Mouse (Mus musculus): ENCODE data around the gene Irf2bp1. TPM values are rescaled to one million over a fixed set of nuclear protein-coding genes. Genes with fewer than 3 reads are reported as not detected.

The Irf2bp1 gene
- polyA plus RNA-seq, 2 experiments from 2014 or later, result 2.0 to 2.4 TPM

GRCm38 (mm10) chr7:19029084-19029653 lies 25.3 kb downstream of the Irf2bp1 start:
- peak; percentile 64 for ATAC-seq

DNA sequence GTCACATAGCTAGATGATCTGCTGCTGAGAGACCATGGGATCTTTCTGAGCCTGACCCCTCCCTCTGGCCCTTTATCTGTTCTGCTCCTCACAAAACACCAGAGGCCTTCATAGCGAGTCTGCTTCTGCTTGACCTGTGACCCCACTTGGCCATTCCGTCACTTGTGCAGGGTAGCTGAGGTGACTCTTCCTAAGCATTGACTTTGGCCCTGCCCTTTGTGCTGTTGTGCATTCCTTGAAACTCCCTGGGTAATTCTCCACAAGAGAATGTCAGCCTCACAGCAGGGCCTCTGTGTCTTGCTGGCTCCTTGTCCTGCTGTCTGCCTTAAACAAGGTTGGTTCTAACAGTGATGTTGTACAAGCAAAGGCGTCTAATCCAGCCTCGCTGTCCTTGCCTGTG lies 27.8 kb downstream of the Irf2bp1 start:
- no peak for ATAC-seq

GRCm38 (mm10) chr7:19044616-19045015 lies 40.8 kb downstream of the Irf2bp1 start:
- no peak for ATAC-seq

DNA sequence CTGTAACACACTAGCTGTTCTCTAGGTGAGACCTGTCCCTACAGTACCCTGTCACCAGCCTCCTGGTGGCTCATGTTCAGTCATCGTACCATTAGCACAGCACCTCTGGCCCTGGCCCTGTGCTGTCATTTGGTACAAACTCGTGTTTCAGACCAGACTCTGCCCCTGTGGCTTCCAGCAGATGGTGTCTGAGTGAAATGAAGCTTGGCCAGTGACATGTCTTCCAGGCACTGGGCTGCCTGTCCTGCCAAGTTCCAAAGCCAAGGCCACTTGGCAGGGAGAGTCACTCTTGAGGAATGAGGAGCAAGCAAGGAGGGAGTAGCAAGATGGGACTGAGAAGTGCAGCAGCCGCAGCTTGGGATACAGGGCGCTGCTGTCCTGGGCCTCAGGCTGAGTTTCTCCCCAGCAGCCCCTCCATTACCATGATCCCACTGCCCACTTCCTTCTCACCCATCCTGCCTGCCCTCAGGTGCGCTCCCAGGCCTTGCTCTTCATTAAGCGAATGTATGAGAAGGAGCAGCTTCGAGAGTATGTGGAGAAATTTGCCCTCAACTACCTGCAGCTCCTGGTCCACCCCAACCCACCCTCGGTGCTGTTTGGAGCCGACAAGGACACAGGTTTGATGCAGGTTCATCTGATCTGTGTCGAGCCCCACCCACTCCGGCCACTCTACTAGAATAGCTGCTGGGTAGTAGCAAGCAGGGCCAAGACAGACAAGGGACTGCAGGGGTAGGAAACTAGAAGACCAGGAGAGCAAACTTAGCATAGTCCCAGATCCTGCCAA lies 42.6 kb downstream of the Irf2bp1 start:
- ATAC-seq, result no peak

- ATAC-seq, result no peak
These were observed 44.2 kb downstream of the Irf2bp1 start for GRCm38 (mm10) chr7:19048006-19048527.

DNA sequence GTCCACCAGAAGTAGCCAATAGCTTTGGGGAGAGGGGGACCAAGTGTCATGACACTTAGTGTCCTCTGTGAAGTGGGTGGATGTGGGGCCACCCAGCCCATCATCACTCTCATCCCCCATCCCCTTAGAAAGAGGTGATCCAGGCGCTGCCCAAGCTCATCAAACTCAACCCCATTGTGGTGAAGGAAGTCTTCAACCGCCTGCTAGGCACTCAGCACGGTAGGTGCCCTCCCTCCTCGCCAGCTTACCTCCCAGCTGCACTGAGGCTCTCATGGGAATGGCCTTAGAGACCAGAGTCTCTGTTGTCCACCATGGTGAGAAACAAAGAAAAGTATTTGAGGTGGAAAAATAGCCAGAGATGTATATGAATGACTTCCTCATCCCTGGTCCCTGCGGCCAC lies 45.4 kb downstream of the Irf2bp1 start:
- ATAC-seq, result no peak

DNA sequence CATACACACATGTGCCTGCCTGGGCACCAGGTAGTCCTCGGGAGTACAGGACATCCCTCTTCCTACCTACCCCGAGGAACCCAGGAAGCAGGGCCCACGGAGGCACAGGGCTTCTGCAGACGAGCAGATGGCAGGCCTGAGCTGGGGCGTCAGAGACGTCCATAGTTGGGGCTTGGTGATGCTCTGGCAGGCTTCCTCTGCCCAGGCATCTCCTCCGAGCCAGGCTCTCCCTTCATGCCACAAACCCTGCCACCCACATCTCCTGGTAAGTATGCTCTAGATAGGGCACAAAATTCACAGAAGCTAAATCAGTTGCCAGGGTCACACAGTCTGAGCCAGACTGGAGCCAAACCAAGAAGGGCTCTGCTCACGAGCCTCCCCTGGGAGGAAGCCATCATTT lies 46.3 kb downstream of the Irf2bp1 start:
- ATAC-seq, result no peak

GRCm38 (mm10) chr7:19051161-19051560 lies 47.3 kb downstream of the Irf2bp1 start:
- no peak for ATAC-seq

DNA sequence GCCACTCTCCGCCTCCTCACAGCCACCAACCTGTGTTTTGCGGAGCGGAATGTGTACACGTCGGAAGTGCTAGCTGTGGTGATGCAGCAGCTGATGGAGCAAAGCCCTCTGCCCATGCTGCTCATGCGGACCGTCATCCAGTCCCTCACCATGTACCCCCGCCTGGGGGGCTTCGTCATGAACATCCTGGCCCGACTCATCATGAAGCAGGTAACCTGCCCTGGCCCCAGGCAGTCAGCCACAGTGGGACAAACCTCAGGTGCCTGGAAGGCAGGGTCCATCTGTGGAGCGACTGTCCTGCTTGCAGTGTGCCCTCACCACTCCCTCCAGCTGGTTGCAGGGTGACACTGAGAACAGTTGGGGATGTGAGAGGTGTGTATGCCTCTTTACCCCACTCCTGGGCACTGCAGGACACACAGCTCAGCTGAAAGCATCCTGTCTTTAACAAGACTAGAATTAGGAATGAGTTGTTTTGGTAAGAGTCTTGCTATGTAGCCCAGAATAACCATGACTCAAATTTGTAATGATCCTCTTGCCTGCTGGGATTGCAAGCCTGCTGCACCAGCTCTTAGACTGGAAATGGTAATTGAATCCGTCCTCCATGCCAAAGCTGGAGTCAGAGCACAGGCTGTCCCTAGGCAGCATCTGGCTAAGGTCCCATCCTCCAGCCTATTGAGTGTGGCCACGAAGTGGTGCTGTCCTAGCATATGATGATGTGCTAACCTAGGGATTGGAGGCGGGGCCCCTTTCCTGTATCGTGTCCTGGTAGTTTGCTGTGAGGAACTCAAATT lies 48.7 kb downstream of the Irf2bp1 start:
- no peak for ATAC-seq

DNA sequence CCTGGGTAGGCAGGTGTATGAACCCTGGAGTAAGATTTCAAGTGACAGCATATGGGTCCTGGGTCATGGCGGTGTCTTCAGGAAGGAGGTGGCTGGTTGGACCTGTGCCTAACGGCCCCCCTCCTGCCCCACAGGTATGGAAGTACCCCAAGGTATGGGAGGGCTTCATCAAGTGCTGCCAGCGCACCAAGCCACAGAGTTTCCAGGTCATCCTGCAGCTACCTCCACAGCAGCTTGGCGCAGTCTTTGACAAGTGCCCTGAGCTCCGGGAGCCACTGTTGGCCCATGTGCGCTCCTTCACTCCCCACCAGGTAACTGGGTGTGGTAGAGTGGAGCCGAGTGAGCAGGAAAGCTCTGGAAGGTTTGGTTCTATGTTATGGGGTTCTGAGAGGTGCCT lies 49.3 kb downstream of the Irf2bp1 start:
- no peak for ATAC-seq

DNA sequence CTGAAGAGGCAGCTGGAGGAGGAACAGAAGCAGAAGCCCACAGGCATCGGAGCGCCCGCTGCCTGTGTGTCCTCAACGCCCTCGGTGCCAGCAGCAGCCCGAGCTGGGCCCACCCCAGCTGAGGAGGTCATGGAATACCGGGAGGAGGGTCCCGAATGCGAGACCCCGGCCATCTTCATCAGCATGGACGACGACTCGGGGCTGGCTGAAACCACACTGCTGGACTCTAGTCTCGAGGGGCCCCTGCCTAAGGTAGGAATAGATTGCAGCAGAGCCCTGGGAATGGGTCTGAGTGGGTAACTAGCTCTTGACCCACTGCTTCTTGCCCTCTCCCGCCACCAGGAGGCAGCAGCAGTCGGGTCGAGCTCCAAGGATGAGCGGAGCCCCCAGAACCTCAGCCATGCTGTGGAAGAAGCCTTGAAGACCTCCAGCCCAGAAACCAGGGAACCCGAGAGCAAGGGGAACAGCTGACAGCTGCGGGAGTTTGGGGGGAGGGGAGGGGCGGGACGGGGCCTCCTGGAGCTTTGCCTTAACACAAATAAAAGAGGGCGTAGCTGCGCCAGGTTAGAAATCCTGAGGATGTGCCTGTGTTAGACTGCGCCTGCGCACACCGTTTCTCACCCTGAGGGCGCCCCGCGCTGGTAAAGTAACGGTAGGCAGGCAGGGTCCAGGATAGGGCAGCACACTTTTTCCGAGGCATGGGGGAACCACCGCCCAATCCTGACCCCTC lies 50.4 kb downstream of the Irf2bp1 start, which contains the start of gene Rsph6a:
Rsph6a (plus strand) TSS at position 644 of the 730 bp plus-strand sequence.
- ATAC-seq, result no peak

GRCm38 (mm10) chr7:19054777-19055076 lies 50.9 kb downstream of the Irf2bp1 start:
- no peak for ATAC-seq

- no peak for ATAC-seq
These were observed 51.3 kb downstream of the Irf2bp1 start for GRCm38 (mm10) chr7:19055108-19055507.

Other genes with a start within 250 kb of the Irf2bp1 start
- not detected for gene Psg19, start 205.5 kb upstream of the Irf2bp1 start, polyA plus RNA-seq (2017; shearing (Covaris generic))
- not detected for gene Psg17, start 182.4 kb upstream of the Irf2bp1 start, polyA plus RNA-seq (2017; shearing (Covaris generic))
- under 1 TPM in 1 of 2 experiments, not detected in 1; 0.22 TPM for gene Mill2, start 164.1 kb upstream of the Irf2bp1 start, polyA plus RNA-seq (2017; shearing (Covaris generic))
- gene Pglyrp1, start 132.7 kb upstream of the Irf2bp1 start, polyA plus RNA-seq (2017; shearing (Covaris generic)), result 100 to 1,000 TPM; 246 to 259 TPM
- 1 to 10 TPM; 7.6 to 8.9 TPM for gene Ccdc61, start 93.6 kb upstream of the Irf2bp1 start, polyA plus RNA-seq (2017; shearing (Covaris generic))
- not detected for gene Nova2, start 78.2 kb upstream of the Irf2bp1 start, polyA plus RNA-seq (2017; shearing (Covaris generic))
- gene Nanos2, start 16.6 kb upstream of the Irf2bp1 start, polyA plus RNA-seq (2017; shearing (Covaris generic)), result not detected
- gene Mypop, start 12.8 kb upstream of the Irf2bp1 start, polyA plus RNA-seq (2017; shearing (Covaris generic)), result 1 to 10 TPM; 1.7 to 3.0 TPM
- not detected for gene Foxa3, start 19.5 kb downstream of the Irf2bp1 start, polyA plus RNA-seq (2017; shearing (Covaris generic))
- gene Sympk, start 20.3 kb downstream of the Irf2bp1 start, polyA plus RNA-seq (2017; shearing (Covaris generic)), result 1 to 10 TPM; 5.0 to 6.4 TPM
- gene Rsph6a, start 50.6 kb downstream of the Irf2bp1 start, polyA plus RNA-seq (2017; shearing (Covaris generic)), result not detected
- gene Dmwd, start 72.2 kb downstream of the Irf2bp1 start, polyA plus RNA-seq (2017; shearing (Covaris generic)), result not detected
- gene Dmpk, start 79.8 kb downstream of the Irf2bp1 start, polyA plus RNA-seq (2017; shearing (Covaris generic)), result under 1 TPM in 1 of 2 experiments, not detected in 1; 0.44 TPM
- under 1 TPM; 0.46 to 0.83 TPM for gene Six5, start 90.5 kb downstream of the Irf2bp1 start, polyA plus RNA-seq (2017; shearing (Covaris generic))
- gene Gm4969, start 114.3 kb downstream of the Irf2bp1 start, polyA plus RNA-seq (2017; shearing (Covaris generic)), result not detected
- 10 to 100 TPM; 23.1 to 29.0 TPM for gene Fbxo46, start 115.8 kb downstream of the Irf2bp1 start, polyA plus RNA-seq (2017; shearing (Covaris generic))
- 10 to 100 TPM in 1 of 2 experiments, 1 to 10 TPM in 1; 9.1 to 17.8 TPM for gene Qpctl, start 145.2 kb downstream of the Irf2bp1 start, polyA plus RNA-seq (2017; shearing (Covaris generic))
- gene Snrpd2, start 145.7 kb downstream of the Irf2bp1 start, polyA plus RNA-seq (2017; shearing (Covaris generic)), result 10 to 100 TPM; 63.0 to 77.3 TPM
- gene Gipr, start 162.1 kb downstream of the Irf2bp1 start, polyA plus RNA-seq (2017; shearing (Covaris generic)), result not detected
- 10 to 100 TPM in 1 of 2 experiments, 1 to 10 TPM in 1; 10.0 to 30.1 TPM for gene Eml2, start 172.4 kb downstream of the Irf2bp1 start, polyA plus RNA-seq (2017; shearing (Covaris generic))
- gene Gpr4, start 208.5 kb downstream of the Irf2bp1 start, polyA plus RNA-seq (2017; shearing (Covaris generic)), result under 1 TPM in 1 of 2 experiments, not detected in 1; 0.11 TPM
- 10 to 100 TPM; 15.2 to 24.0 TPM for gene Opa3, start 224.3 kb downstream of the Irf2bp1 start, polyA plus RNA-seq (2017; shearing (Covaris generic))